Mouse (Mus musculus) liver, adult 2 months (tissue): ENCODE data around the gene Ccl2. TPM values are rescaled to one million over a fixed set of nuclear protein-coding genes. Genes with fewer than 3 reads are reported as not detected.
A peak's percentile ranks its signal among the peaks of the same experiment; 100 is the strongest.

ENCODE experiments used
- DNase-seq: peaks from one replicate; pipeline ENCODE4 v3.0.0-alpha.2; 2011; ENCODE audit warnings: low read depth, low spot score; ENCODE audit errors: extremely low read depth
- H3K27ac ChIP-seq: fragments of 200-500 bp; replicated peaks from 2 replicates; pipeline ENCODE4 v1.5.1; 2012; ENCODE audit warnings: low read depth, mild to moderate bottlenecking, control low read depth, inconsistent platforms, low read length; ENCODE audit not compliant: insufficient read depth
- H3K27me3 ChIP-seq: fragments of 200-500 bp; 2 replicates; pipeline ENCODE4 v1.6.1; 2012; ENCODE audit warnings: mild to moderate bottlenecking, moderate library complexity, low read length, inconsistent platforms; ENCODE audit not compliant: control insufficient read depth, insufficient read depth
- H3K36me3 ChIP-seq: fragments of 200-500 bp; 2 replicates; pipeline ENCODE4 v1.6.1; 2012; ENCODE audit warnings: low read length, inconsistent platforms; ENCODE audit not compliant: control insufficient read depth, insufficient read depth
- H3K4me1 ChIP-seq: fragments of 200-500 bp; 2 replicates; pipeline ENCODE4 v1.6.1; 2011; ENCODE audit warnings: low read length; ENCODE audit not compliant: control insufficient read depth, insufficient read depth
- H3K4me3 ChIP-seq: fragments of 200-500 bp; 2 replicates; pipeline ENCODE4 v1.5.1; 2011; ENCODE audit warnings: low read depth, mild to moderate bottlenecking, control low read depth, low read length, moderate library complexity; ENCODE audit not compliant: insufficient read depth
- H3K79me2 ChIP-seq: fragments of 200-500 bp; 2 replicates; pipeline ENCODE4 v1.6.1; 2012; ENCODE audit warnings: inconsistent platforms, mild to moderate bottlenecking, low read length, moderate library complexity; ENCODE audit not compliant: control insufficient read depth, insufficient read depth
- H3K9ac ChIP-seq: fragments of 200-500 bp; 2 replicates; pipeline ENCODE4 v1.6.1; 2012; ENCODE audit warnings: low read depth, mild to moderate bottlenecking, control low read depth, inconsistent platforms, low read length
- CTCF ChIP-seq: fragments of 200-500 bp; IDR thresholded peaks from 2 replicates; pipeline ENCODE4 v1.5.1; 2011; ENCODE audit warnings: low read depth, low read length, control low read depth
- POLR2A ChIP-seq: fragments of 200-500 bp; IDR thresholded peaks from 2 replicates; pipeline ENCODE4 v1.6.1; 2011; ENCODE audit warnings: low read length, control low read depth; ENCODE audit not compliant: insufficient read depth; ENCODE audit errors: extremely low read depth
- WGBS: fragments of 180-500 bp; shearing (Covaris S2); methylation state at CpG from one replicate; pipeline ENCODE4 v1.1.7; 2018; 5-methylcytosine and 5-hydroxymethylcytosine counted together
- polyA plus RNA-seq: library from polyadenylated mRNA; depleted of rRNA; stranded (reverse); fragments of >200 nt; gene quantifications from 2 replicates; pipeline ENCODE4 v1.2.3, GENCODE M21; 2012
- total RNA-seq: library from RNA; depleted of rRNA; stranded (reverse); fragments of >200 nt; gene quantifications from 2 replicates; pipeline ENCODE4 v1.2.3, GENCODE M21; 2014

The Ccl2 gene
- total and polyA plus RNA-seq, 2 experiments, result 0.18 to 3.3 TPM

DNA sequence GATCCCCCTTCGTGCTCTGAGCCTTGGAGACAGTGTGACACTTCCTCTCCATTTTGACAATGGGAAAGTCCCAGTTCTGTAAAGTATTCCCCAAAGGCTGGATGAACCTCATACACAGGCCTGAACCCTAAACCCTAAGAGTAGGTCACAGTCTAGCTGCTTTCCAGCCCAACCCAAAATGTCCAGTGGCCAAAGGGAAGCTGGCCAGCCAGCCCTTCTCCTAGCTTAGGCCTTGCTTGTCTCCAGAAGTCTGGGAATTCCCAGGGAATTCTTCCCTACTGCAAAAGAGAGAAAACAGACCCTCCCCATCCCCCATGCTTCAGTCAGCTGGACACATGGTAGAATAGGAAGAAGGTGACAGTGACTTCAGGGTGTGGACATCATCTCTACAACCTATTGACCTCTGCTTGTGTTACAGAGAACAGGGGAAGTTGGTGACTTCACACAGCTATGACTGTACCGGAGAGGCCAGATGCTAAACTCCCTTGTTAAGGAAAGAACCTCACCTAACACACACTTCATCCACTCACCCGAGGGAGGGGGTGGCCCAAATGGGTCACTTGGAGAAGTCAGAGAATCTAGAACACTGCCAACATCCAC is 19.1 kb upstream of the Ccl2 start:
- H3K79me2 ChIP-seq, result no peaks in the 10 kb centered on the region
- no peak overlapping the region for H3K9ac ChIP-seq
- no peaks in the 10 kb centered on the region for H3K27me3 ChIP-seq
- peaks cover 31% of the 10 kb centered on the region for H3K4me1 ChIP-seq
- H3K27ac ChIP-seq, result no peak overlapping the region
- 75% methylated on average over 3 of the region's 3 CpGs for WGBS
- H3K4me3 ChIP-seq, result no peak overlapping the region
- TF ChIP-seq POLR2A (no peak), CTCF (no peak)
- no peaks in the 10 kb centered on the region for H3K36me3 ChIP-seq
- peak; percentile 35 for DNase-seq

DNA sequence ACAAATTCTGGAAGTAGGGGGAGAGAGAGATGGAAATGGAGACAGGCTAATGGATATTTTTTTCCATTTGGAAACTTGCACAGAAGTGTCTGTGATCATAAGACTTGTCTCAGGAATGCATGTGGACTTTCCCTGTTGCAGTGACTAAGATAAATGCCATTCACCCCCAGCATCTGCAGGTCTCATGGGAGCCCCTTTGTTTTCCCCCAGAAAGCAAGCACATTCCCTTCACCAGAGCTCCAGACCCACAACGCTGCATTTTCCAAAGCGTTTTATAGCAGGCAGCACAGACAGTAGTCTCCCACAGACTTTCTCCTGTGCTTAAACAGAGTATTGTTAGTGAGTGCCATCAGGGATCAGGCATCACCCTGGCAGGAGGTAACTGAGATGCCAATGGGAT is 16.0 kb upstream of the Ccl2 start:
- DNase-seq, result no peak
- Histone ChIP-seq H3K27ac (peak overlapping the region; percentile 76), H3K27me3 (no peaks in the 10 kb centered on the region), H3K79me2 (no peaks in the 10 kb centered on the region), H3K36me3 (no peaks in the 10 kb centered on the region), H3K4me3 (no peak overlapping the region), H3K4me1 (peaks cover 29% of the 10 kb centered on the region), H3K9ac (0 out of 2 replicates have a peak overlapping the region, but pooled peaks have one; percentile 15)
- 45% methylated on average over 2 of the region's 2 CpGs for WGBS
- TF ChIP-seq POLR2A (no peak), CTCF (no peak)

DNA sequence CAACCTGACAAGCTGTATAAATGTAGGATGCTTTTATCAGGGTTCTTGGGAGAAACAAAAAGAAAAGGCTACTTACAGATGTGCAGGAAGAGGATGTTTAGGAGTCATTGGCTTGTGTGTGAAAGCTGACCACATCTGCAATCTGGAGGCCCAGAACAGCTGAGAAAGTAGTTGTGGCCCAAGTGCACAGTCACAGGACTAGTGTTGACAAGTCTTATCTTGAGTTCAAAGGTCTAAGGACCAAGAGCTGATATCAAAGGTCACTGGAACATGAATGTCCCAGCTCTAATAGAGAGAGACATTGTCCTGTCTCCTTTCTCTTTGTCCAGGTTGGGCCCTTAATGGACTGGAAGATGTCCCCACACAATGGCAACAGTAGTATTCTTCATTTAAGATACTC is 15.6 kb upstream of the Ccl2 start:
- peak; percentile 97 for DNase-seq
- peaks cover 27% of the 10 kb centered on the region for H3K4me1 ChIP-seq
- H3K4me3 ChIP-seq, result no peak overlapping the region
- no peaks in the 10 kb centered on the region for H3K79me2 ChIP-seq
- no peaks in the 10 kb centered on the region for H3K36me3 ChIP-seq
- TF ChIP-seq POLR2A, result no peak
- no peak for TF ChIP-seq CTCF
- H3K9ac ChIP-seq, result no peak overlapping the region
- H3K27ac ChIP-seq, result peak overlapping the region; percentile 76
- no peaks in the 10 kb centered on the region for H3K27me3 ChIP-seq

DNA sequence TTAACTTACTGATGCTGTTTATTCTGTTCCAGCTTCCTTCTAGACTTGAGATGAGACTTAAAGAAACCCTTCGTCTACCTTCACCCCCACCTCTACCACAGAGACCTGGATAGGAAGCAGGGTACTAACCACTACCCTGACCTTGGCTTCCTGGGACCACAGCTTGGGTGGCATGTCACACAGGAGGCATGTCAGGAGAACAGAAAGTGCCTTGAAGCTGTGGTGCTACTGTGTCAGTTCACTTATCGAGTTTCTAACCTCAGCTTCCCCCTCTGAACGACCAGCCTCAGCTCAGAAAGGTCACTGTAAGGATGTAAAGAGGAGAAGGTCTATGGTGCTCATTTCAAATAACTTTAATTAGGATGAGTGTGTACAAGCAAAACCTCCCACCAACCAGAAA is 14.0 kb upstream of the Ccl2 start:
- H3K79me2 ChIP-seq, result no peaks in the 10 kb centered on the region
- WGBS, result 84% methylated on average over 3 of the region's 3 CpGs
- TF ChIP-seq CTCF (no peak), POLR2A (no peak)
- peaks cover 16% of the 10 kb centered on the region for H3K4me1 ChIP-seq
- no peak overlapping the region for H3K27ac ChIP-seq
- no peaks in the 10 kb centered on the region for H3K36me3 ChIP-seq
- no peak overlapping the region for H3K9ac ChIP-seq
- no peak for DNase-seq
- H3K27me3 ChIP-seq, result no peaks in the 10 kb centered on the region
- H3K4me3 ChIP-seq, result no peak overlapping the region

DNA sequence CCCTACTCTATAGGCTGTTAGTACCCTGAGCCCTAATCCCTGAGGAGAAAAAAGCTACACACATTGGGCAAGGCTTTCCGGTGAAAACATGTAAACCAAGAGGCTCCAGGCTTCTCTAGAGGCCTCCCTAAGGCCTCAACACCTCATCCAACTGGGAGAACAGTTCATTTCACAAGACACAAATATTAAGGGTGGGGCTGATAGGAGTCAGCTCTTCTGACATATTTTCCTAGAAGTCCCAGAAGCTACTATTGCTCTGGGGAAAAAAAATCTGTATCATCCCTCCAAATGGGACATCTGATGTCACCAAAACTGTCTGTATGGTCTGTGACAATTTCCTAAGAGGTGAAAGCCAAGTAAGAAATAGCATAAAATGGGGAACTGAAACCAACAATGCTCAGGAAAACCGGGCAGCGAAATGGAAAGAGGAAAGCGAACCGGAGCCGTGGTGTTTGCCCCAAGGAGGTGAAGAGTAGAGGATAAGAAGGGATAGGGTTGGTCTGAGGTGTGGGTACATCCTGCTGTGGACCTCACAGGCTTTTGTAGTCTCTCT is 12.8 kb upstream of the Ccl2 start:
- no peak for DNase-seq
- no peak for TF ChIP-seq CTCF
- no peak for TF ChIP-seq POLR2A
- Histone ChIP-seq H3K79me2 (no peaks in the 10 kb centered on the region), H3K36me3 (no peaks in the 10 kb centered on the region), H3K27ac (no peak overlapping the region), H3K4me3 (no peak overlapping the region), H3K4me1 (peaks cover 16% of the 10 kb centered on the region), H3K27me3 (no peaks in the 10 kb centered on the region), H3K9ac (no peak overlapping the region)
- 95% methylated on average over 6 of the region's 6 CpGs for WGBS

DNA sequence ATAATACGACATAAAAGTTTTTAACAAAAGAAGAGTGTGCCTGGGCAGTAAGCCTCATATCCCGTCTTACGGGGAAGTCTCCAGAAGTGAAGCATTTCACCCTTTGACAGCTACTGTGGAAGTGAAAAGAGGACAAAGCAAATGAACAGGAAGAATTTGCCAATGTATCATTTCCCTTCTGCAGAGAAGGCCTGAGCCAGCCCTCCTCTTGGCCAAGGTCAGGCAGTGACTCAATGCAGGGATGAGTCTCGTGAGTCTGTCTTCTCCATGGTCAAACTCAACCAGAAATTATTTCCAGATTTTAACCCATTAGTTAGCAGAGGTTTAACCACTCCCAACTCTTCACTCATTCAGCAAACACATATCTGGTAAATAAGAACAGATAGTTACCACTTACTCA is 11.6 kb upstream of the Ccl2 start:
- Histone ChIP-seq H3K27ac (no peak overlapping the region), H3K79me2 (no peaks in the 10 kb centered on the region), H3K36me3 (no peaks in the 10 kb centered on the region), H3K27me3 (no peaks in the 10 kb centered on the region), H3K9ac (no peak overlapping the region), H3K4me3 (no peak overlapping the region), H3K4me1 (peaks cover 16% of the 10 kb centered on the region)
- 68% methylated on average over 4 of the region's 4 CpGs for WGBS
- no peak for DNase-seq
- TF ChIP-seq POLR2A (no peak), CTCF (no peak)
